Mouse (Mus musculus) liver, postnatal 0 days (tissue): Measurements from ENCODE around the gene Olfr1443.

Source experiments
- CTCF ChIP-seq: sonication (generic); IDR thresholded peaks from 2 replicates; pipeline ENCODE4 v1.5.1; 2016; ENCODE audit warnings: antibody characterized with exemption, low read depth
- EP300 ChIP-seq: IDR thresholded peaks from 2 replicates; pipeline ENCODE4 v1.6.1; 2016; ENCODE audit warnings: antibody characterized with exemption, low read depth, mild to moderate bottlenecking

- TF ChIP-seq EP300 (no peak), CTCF (no peak)
Observed at GRCm38 (mm10) chr19:12695590-12695989, 17.7 kb downstream of the Olfr1443 start, which contains the start of gene Keg1.
